Mouse (Mus musculus) ovary, postnatal 36 days (tissue): ENCODE results near the gene Gm14862.

Experiments used
- DNase-seq: peaks from one replicate; pipeline ENCODE4 v3.0.0; 2022; ENCODE audit warnings: low spot score, mixed read lengths

The Gm14862 gene

DNA sequence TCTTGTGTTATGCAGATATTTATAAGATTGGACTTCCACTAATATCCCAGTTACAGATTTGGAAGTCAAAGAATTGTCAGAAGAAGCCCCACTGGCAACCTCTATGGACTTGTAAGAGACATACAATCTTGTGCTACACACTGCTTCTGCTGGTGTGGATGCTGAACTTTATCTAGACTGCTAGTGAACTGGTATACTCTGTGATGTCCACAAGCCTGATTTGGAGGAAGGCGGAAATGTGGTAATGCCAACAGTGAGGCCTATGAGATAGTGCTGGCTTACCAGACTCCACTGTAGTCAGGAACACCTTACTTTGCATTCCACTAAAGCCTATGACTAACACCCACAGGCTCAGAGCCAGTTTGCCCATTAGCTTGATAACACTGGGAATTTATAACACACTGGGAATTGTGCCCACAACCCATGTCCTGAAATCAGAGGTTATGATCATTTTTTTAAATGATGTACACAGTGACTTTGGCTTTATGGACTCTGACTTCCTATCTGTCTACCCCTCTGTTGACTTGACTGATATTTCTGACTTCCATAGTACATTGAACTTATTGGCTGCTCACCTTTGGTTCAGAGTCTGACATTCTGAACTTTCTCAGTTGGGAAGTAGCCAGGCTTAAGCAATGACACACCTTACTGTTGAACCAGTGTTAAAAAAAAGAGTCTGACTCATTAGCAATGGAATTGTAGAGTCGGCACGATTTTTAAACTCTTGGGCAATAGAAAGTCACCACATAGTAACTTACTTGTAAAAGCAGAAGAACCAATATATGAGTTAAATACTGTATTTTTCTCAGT is 34.1 kb downstream of the Gm14862 start:
- no peak for DNase-seq

GRCm38 (mm10) chrX:9221736-9222135 is 35.0 kb downstream of the Gm14862 start:
- DNase-seq = no peak

GRCm38 (mm10) chrX:9221206-9221605 is 35.5 kb downstream of the Gm14862 start:
- peak; percentile 19 for DNase-seq

DNA sequence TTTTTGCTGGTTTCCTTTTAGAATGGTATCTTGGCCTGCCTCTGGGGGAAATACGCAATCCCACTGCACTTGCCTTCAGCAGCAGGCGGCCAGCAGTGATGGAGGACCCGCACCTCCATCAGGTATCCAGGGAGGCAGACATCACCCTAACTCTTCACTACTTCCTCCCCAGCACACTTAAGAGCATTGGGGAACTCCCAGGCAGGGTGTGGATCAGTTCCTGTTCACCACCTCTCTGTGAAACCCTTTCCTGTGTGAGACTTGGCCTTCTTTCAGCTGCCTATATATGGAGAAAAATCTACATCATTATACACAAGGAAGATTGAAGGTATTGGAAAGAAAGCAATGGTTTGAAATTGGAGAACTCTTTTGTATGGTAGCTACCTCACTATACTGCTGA is 37.1 kb downstream of the Gm14862 start:
- DNase-seq = no peak

DNA sequence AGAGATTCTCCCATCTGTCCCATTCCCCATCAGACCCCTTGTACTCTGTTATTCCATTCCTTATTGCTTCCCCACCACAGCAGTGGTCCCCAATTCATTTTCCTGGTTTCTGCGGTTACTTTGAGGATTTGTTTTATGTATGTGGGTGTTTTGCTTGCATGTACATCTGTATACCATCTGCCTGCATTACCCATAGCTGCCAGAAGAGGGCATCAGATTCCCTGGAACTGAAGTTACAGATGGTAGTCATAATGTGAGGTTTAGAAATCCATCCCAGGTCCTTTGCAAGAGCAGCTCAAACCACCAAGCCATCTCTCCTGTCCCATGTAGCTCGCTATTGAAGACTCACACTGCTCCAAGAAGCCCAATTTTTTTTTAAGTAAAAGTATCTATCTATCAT is 40.5 kb downstream of the Gm14862 start:
- no peak for DNase-seq

DNA sequence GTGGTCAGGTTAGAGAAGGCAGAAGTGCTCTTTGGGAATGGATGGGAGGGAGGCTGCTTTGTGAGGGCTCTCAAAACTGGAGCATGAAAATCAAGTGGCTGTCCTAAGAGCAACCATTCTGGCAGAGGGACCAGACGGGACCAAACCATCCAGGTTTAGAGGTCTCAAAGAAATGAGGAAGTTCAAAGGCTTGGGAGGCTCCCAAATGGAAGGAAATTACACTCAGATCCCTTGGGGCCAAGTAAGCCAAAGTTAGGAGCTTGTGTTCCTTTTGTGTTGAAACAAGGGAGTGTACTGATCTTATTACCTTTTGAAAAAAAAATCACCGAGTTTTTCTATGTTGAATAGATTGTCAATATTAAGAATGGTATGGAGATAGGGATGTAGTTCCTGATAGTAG is 51.6 kb downstream of the Gm14862 start:
- no peak for DNase-seq

- DNase-seq = no peak
These were observed 53.8 kb downstream of the Gm14862 start for GRCm38 (mm10) chrX:9202781-9203405.

GRCm38 (mm10) chrX:9201954-9202353 is 54.7 kb downstream of the Gm14862 start:
- DNase-seq = no peak
